Mouse (Mus musculus) liver, embryonic 14.5 days (tissue): Measurements from ENCODE around the gene Gipc2.

Source experiments
- CTCF ChIP-seq: IDR thresholded peaks from 2 replicates; pipeline ENCODE4 v1.5.1; 2016; ENCODE audit warnings: antibody characterized with exemption, low read depth, control low read depth
- EP300 ChIP-seq: IDR thresholded peaks from 2 replicates; pipeline ENCODE4 v1.6.1; 2016; ENCODE audit warnings: antibody characterized with exemption, low read depth

DNA sequence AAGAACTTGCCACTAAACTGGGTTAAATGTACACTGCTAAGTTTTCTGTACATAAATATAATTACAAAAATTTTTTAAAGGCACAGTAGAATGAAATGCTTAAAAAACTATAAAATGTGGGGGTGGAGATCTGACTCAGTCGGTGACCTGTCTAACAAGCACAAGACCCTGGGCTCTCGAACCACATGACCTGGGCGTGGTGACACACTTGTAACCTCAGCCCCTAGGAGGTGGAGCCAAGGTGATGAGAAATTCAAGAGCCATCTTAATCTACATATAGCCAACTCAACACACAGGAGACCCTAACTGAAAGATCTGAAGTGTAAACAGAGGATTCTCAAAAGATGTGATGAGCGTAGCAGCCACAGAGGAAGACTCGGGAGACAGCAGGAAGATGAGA lies 11.9 kb downstream of the Gipc2 start:
- TF ChIP-seq EP300 = no peak
- no peak for TF ChIP-seq CTCF
